Mouse (Mus musculus): ENCODE results near the gene Trhde. TPM values are rescaled to one million over a fixed set of nuclear protein-coding genes. Genes with fewer than 3 reads are reported as not detected.

Trhde gene
- polyA plus RNA-seq (2012; rRNA removed) = 0.53 and 1.2 TPM in 2 replicates

DNA sequence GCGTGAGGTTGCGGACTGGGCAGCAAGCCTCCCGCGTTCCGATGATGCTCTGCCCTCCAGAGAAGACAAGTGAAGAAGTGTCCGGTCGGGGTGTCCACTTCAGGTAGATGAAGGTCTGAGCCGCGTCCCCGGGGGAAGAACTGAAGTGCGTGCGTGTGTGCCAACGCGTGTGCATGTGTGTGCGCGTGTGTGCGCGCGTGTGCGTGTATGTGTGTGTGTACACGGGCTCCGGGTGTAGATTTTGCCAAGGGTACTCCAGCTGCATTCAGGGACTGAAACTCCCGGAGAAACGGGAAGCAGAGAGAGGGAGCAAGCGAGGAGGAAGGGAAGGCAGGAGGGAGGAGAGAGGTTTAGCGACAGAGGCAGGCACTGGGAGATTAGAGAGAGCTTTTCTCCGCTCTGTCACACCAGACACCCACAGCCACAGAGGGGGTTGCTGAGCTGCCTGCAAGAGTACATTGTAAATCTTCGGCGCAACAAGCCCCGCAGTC, at the start of gene Trhde:
Trhde (minus strand) TSS at position 147 of the 491 bp plus-strand sequence.

